Mouse (Mus musculus) embryonic stem cell, embryonic (primary cell): ENCODE measurements around the gene Mrpl18.
"Not testable (repeated sequence)": the region's sequence is repeated elsewhere in the genome, so short reads cannot be mapped to it uniquely, and the experiment has no call there.

ENCODE experiments used
- CTCF ChIA-PET, 4 experiments: fragments of 300-600 bp in 2 of 4; fragments of 350-600 bp in 2 of 4; sonication (Branson Sonifier 250); formaldehyde crosslinking; loops; one replicate each; lab custom pipeline; 2022; ENCODE audit warnings: inconsistent platforms in 2 of 4; lab: Charles Lee
- POLR2A ChIA-PET, 4 experiments: fragments of 300-600 bp in 2 of 4; fragments of 350-600 bp in 2 of 4; sonication (Branson Sonifier 250); formaldehyde crosslinking; loops; one replicate each; lab custom pipeline; 2022; ENCODE audit warnings: antibody characterized with exemption in 4 of 4, inconsistent platforms in 1 of 4; lab: Charles Lee

Gene Mrpl18

GRCm38 (mm10) chr17:12915881-12916583 is at the start of gene Mrpl18:
Mrpl18 (minus strand) TSS chr17:12916345.
- ChIA-PET CTCF (interaction anchor here in 3 of 4 experiments (0.5 to 2.0 kb wide), 11 partner anchors 19 to 767 kb away, joined by 3 to 8 read pairs (median 4); partner anchors contain the start of gene Acat2 (in 1 of the 3)), POLR2A (interaction anchor here (0.5 to 9.2 kb wide), 81 partner anchors 8 to 767 kb away, joined by 3 to 92 read pairs (median 5); partner anchors contain the start of genes Acat2 (in 3 of the 4), Sod2 (in 3 of the 4) and Acat3 (in 1 of the 4))

DNA sequence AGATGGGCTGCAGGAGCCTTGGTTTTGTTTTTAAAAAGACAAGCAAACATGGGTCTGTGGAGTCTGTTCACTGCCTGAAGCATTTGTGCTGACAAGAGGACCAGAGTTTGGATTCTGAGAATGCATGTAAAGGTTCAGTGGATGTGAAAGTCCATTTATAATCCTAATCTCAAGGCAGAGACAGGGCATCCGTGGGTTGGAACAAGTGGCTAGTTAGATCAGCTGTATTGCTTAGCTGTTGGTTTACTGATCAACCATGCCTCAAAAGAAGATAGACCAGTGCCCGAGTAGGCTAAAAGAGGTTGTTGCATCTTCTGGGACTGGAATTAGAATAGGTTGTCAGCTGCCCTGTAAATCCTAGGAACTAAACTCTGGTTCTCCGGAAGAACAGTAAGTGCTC is 47.3 kb upstream of the Mrpl18 start:
- POLR2A ChIA-PET, result interaction anchor here in 2 of 4 experiments (0.7 to 4.1 kb wide), 6 partner anchors 19 to 60 kb away, joined by 3 to 31 read pairs (median 3); partner anchors contain the start of genes Mrpl18 (in 2 of the 2) and Tcp1 (in 2 of the 2)
- CTCF ChIA-PET, result no interaction called here

DNA sequence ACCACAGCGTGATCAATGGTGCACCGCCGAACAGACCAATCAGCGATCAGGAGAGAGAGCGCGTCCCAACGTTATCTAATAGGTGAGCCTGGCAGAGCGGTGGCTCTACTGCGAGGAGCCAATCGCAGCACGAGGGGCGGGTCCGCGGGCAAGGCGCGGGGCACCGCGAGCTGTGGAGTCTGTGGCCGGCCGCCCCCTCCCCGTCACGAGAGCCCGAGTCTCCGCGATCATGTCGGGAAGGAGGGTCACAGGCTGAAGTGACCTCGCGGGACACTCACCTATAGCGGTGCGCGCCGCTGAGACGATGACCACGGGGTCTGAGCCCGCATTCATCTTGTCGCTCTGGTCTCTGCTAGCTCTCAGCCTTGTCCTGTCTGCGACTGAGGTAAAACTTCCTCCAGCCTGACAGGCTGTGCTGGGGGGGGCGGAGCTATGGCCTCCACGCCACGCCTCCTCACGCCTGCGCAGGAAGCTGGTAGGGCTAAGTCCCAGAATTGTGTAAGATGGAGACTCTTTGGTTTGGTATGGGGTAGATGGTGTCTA is 44.3 kb upstream of the Mrpl18 start, which contains the start of gene Acat2:
Gene Acat2, minus strand, starts transcription at position 417 of the 543 bp plus-strand sequence.
- CTCF ChIA-PET, result interaction anchor here in 3 of 4 experiments (0.7 to 1.4 kb wide), 6 partner anchors 31 to 214 kb away, joined by 3 to 8 read pairs (median 4); partner anchors contain the start of genes Mrpl18 (in 1 of the 3) and Tcp1 (in 1 of the 3)
- POLR2A ChIA-PET, result interaction anchor here (0.6 to 4.1 kb wide), 69 partner anchors 8 to 842 kb away, joined by 3 to 65 read pairs (median 5); partner anchors contain the start of genes Mrpl18 (in 4 of the 4), Pnldc1 (in 4 of the 4), Tcp1 (in 4 of the 4) and Acat3 (in 1 of the 4)

DNA sequence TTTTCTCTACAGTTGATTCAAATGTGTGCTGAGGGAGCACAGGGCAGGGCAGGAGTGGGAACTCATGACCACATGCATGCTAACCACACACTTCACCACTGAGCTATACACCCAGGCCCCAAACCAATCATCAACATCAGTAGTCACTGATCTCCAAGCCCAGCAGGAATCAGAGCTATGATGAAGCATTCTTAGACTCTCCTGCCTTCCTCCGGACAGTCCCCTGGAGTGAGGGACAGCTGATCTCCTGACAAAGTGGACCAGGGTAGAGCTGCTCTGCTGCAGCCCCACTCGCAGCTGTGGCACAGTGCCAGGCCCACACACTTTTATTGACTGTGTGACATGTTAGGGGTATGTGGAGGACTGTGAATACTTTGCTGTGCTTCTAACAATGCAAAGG is 43.2 kb upstream of the Mrpl18 start:
- CTCF ChIA-PET, result not testable (repeated sequence)
- POLR2A ChIA-PET, result interaction anchor here in 2 of 4 experiments (0.9 to 3.5 kb wide), 9 partner anchors 10 to 56 kb away, joined by 3 to 27 read pairs (median 7); partner anchors contain the start of genes Mrpl18 (in 1 of the 2), Sod2 (in 1 of the 2) and Tcp1 (in 1 of the 2)

DNA sequence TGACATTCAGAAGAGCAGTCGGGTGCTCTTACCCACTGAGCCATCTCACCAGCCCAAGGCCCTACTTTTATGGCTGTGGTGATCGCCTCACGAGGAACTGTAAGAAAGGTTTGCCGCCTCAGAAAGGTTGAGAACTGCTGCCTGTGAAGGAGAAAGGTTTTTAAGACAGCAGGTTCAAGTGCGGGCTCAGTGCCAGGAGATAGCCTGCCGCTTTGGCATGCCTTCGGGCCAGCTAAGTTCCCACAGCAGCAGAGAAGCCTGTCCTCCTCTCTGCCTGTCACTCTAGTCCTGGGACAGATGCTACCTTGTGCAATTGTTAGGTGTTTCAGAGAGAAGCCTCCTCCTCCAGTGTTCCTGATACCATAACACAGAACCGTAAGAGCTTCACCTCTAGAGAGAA is 40.5 kb upstream of the Mrpl18 start:
- ChIA-PET POLR2A (interaction anchor here in 2 of 4 experiments (0.9 to 1.3 kb wide), 3 partner anchors 40 to 52 kb away, joined by 3 to 4 read pairs (median 3); partner anchors contain the start of gene Pnldc1 (in 1 of the 2)), CTCF (no interaction called here)

DNA sequence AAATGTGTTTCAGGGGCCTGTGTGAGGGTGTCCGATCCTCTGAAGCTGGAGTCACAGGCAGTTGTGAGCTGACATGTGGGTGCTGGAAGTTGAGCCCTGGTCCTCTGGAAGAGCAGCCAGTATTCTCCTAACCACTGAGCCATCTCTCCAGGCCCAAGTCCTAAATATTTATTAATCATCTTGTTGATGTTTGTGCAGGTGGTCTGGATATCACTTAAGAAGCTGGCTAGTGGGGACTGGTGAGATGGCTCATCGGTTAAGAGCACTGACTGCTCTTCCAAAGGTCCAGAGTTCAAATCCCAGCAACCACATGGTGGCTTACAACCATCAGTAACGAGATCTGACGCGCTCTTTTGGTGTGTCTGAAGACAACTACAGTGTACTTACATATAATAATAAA is 33.5 kb upstream of the Mrpl18 start:
- CTCF ChIA-PET, result no interaction called here
- POLR2A ChIA-PET, result interaction anchor here in 2 of 4 experiments (0.6 to 2.8 kb wide), 9 partner anchors 9 to 33 kb away, joined by 3 to 9 read pairs (median 4); partner anchors contain the start of genes Acat2 (in 2 of the 2), Acat3 (in 1 of the 2) and Mrpl18 (in 1 of the 2)

GRCm38 (mm10) chr17:12942459-12943162 is 26.5 kb upstream of the Mrpl18 start:
- POLR2A ChIA-PET, result interaction anchor here in 1 of 4 experiments (1.0 kb wide), 1 partner anchor 11 kb away, joined by 3 read pairs; no protein-coding TSS in a partner anchor
- CTCF ChIA-PET, result no interaction called here

- ChIA-PET CTCF (interaction anchor here in 1 of 4 experiments (1.1 kb wide), 1 partner anchor 54 kb away, joined by 3 read pairs; no protein-coding TSS in a partner anchor), POLR2A (no interaction called here)
Observed at GRCm38 (mm10) chr17:12941543-12942260, 25.6 kb upstream of the Mrpl18 start.

DNA sequence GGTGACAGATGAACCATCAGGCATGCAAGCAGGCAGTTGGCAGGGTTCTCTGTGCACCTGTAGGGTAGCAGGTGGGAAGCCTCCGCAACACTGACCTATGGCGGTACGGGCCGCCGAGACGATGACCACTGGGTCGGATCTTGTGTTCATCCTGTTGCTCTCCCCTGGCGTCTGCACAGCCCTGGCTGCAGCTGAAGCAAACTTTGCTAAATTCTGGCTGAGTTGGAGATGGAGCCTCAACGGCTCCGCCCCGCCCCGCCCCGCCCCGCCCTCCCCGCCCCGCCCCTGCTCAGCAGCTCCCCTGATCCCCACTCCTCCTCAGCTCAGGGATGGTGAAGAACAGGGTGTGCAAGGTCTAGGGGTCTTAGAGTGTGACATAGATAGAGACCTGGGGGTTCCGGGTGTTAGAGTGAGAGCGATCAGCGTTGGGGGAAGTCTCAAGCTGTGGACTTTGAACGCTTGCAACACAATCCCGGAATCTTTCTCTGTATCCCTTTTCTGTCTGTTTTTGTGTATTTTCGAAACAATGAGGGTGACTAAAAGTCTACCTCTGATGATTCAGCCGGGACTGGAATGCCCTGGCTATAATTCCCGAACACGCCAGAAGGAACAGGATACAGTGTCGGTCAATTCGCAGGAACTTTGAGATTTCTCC is 24.1 kb upstream of the Mrpl18 start, which contains the start of gene Acat3:
Gene Acat3, minus strand, starts transcription at position 450 of the 655 bp plus-strand sequence.
- POLR2A ChIA-PET, result interaction anchor here in 2 of 4 experiments (1.0 to 1.4 kb wide), 4 partner anchors 9 to 24 kb away, joined by 3 to 13 read pairs (median 6); partner anchors contain the start of genes Acat2 (in 1 of the 2), Mrpl18 (in 1 of the 2) and Tcp1 (in 1 of the 2)
- CTCF ChIA-PET, result interaction anchor here in 2 of 4 experiments (0.6 kb wide), 2 partner anchors 59 to 108 kb away, joined by 3 to 6 read pairs; no protein-coding TSS in a partner anchor

- CTCF ChIA-PET, result not testable (repeated sequence)
- POLR2A ChIA-PET, result interaction anchor here in 2 of 4 experiments (1.0 to 2.0 kb wide), 5 partner anchors 10 to 23 kb away, joined by 3 to 13 read pairs (median 9); partner anchors contain the start of genes Mrpl18 (in 2 of the 2), Tcp1 (in 2 of the 2) and Acat2 (in 1 of the 2)
Observed at GRCm38 (mm10) chr17:12939377-12940148, 23.4 kb upstream of the Mrpl18 start.

DNA sequence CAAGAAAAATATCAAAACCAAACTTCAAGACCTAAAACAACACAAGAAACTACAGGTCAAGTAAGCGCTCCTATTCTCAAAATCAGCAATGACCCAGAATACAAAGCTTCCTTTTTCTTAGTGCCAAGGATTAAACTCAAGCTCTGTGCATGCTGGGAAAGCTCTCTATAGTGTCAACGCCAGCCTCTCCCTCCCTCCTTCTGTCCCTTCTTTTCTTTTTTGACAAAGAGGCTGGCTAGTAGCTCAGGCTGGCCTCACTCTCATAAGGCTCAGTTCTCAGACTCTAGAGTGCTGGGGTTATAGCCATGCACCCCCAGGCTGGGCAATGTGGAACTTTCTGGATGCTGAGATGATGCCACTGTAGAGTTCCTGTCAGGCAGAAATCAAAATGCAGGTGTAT is 21.9 kb upstream of the Mrpl18 start:
- ChIA-PET CTCF (interaction anchor here in 2 of 4 experiments (0.6 to 1.1 kb wide), 2 partner anchors 21 to 22 kb away, joined by 3 to 10 read pairs; partner anchors contain the start of genes Mrpl18 (in 1 of the 2) and Tcp1 (in 1 of the 2)), POLR2A (interaction anchor here in 2 of 4 experiments (0.6 to 2.0 kb wide), 7 partner anchors 12 to 71 kb away, joined by 3 to 9 read pairs (median 4); partner anchors contain the start of genes Acat2 (in 1 of the 2), Mrpl18 (in 1 of the 2) and Tcp1 (in 1 of the 2))

DNA sequence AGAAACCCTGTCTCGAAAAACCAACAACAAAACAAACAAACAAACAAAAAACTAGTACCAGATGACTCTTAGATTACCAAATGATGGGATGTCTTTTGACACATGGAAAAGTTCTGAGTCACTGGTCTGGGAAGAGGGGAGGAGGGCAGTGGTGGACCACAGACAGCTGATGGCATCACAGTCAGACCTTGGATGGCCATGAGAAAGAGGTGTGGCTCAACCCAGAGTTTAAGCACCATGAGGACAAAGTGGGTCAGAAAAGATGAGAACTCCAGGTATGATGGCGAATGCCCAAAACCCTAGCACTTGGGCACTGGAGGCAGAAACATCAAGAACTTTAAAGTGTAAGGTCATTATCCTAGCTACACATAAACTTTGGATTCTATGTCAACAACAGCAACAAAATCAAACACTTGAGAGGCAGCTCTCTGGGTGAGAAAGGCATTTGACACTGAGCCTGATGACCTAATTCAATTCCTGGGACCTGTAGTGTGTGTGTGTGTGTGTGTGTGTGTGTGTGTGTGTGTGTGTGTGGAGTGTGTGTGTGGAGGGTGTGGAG is 21.3 kb upstream of the Mrpl18 start:
- ChIA-PET CTCF (interaction anchor here in 1 of 4 experiments (0.6 to 0.7 kb wide), 2 partner anchors 21 to 171 kb away, joined by 5 to 10 read pairs; no protein-coding TSS in a partner anchor), POLR2A (interaction anchor here in 2 of 4 experiments (0.6 to 3.0 kb wide), 11 partner anchors 8 to 72 kb away, joined by 3 to 15 read pairs (median 4); partner anchors contain the start of genes Acat2 (in 1 of the 2), Mrpl18 (in 1 of the 2) and Tcp1 (in 1 of the 2))

GRCm38 (mm10) chr17:12935719-12936118 is 19.6 kb upstream of the Mrpl18 start:
- POLR2A ChIA-PET, result interaction anchor here in 2 of 4 experiments (0.6 to 3.0 kb wide), 6 partner anchors 10 to 30 kb away, joined by 3 to 15 read pairs (median 7); partner anchors contain the start of genes Acat2 (in 1 of the 2), Mrpl18 (in 1 of the 2) and Tcp1 (in 1 of the 2)

DNA sequence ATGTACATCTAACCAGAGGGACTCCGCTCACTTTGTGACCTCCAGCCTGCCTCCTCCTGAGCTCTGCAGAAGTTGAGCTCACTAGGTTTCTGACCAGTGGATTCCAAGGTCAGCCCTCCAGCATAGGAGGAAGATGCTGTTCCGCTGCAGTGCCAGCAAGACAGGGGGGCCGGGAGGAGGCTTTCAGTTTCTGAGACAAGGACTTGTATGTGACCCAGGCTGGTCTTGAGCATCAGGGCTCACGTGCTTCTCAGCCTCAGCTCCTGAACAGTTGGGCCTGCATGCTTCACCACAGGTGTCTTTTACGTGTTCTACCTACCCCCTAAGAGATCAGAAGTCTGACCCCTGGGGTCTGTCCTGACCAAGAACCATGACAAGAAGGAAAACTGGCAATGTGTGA is 15.4 kb upstream of the Mrpl18 start:
- CTCF ChIA-PET, result not testable (repeated sequence)
- POLR2A ChIA-PET, result interaction anchor here in 2 of 4 experiments (0.7 to 2.0 kb wide), 7 partner anchors 8 to 38 kb away, joined by 3 to 9 read pairs (median 3); partner anchors contain the start of genes Acat2 (in 1 of the 2), Mrpl18 (in 1 of the 2) and Tcp1 (in 1 of the 2)

More at GRCm38 (mm10) chr17:12935719-12936118, 19.6 kb upstream of the Mrpl18 start:
- CTCF ChIA-PET, result no interaction called here
